Mouse (Mus musculus) stomach, postnatal 0 days (tissue): ENCODE measurements around the gene C1qtnf7.

Source experiments
- CTCF ChIP-seq: IDR thresholded peaks from 2 replicates; pipeline ENCODE4 v1.5.1; 2016; ENCODE audit warnings: antibody characterized with exemption, low read depth, mild to moderate bottlenecking, moderate library complexity
- EP300 ChIP-seq: optimal IDR thresholded peaks from 2 replicates; pipeline ENCODE3; 2016; ENCODE audit warnings: antibody characterized with exemption

DNA sequence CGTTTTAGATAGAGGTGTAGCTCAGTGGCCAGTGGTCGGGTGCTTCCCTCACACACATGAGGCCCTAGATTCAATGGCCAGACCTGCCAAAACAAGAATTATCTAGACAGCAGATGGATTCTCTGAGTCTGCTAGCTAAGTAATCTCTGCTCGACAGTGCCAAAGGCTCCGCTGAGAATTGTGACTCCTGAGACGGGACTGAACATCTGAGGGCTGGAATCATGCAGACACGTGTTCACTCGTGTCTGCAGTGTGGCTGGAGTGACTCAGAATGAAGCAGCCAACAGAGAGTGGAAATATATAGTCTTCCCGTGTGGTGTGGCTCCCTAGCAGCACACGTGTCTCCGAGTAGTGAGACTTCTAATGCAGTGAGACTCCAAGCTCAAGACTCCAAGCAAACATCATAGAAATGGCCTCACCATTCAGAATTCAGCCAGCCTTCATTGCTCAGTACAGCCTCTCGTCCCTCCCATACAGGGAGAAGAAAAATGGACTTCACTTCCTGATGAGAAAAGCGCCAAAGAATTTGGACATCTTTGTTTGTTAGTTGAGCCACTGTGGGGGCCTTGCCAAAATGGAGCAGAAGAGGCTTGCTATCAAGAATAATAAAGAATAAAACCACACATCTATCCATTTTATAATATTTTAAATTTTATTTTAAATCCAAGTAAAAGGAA, 131.9 kb downstream of the C1qtnf7 start:
- no peak for TF ChIP-seq EP300
- TF ChIP-seq CTCF, result no peak
